Mouse (Mus musculus) CD4-positive, CD25-positive, alpha-beta regulatory T cell, adult 2 months (primary cell): Measurements from ENCODE around the gene Nme9.
A peak's percentile ranks its signal among the peaks of the same experiment; 100 is the strongest.

Source experiments
- DNase-seq: peaks from one replicate; pipeline ENCODE4 v3.0.0-alpha.2; 2012; ENCODE audit warnings: low read depth, low spot score

Nme9 gene

GRCm38 (mm10) chr9:99479181-99479711 is 28.0 kb downstream of the Nme9 start:
- DNase-seq: peak; percentile 53

DNA sequence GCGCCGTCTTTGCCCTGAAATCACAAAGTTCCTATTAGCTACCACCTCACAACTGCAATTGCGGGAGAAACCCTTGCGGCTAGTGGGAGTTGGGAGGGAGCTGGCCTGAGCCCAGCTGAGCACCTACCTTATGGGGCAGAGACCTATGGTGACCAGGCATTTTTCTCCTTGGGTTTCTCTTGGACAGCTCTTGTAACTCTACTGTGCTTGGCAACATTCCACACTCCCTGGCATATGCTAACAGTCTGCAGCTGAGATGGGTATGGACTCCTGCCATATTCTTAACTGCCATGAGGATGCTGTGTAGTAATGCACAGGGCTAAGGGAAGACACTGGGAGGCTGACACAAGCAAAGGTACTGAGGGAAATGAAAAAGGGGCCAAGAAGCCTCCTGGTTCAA is 29.5 kb downstream of the Nme9 start:
- no peak for DNase-seq

GRCm38 (mm10) chr9:99483191-99483590 is 31.9 kb downstream of the Nme9 start:
- no peak for DNase-seq

- no peak for DNase-seq
Measured at GRCm38 (mm10) chr9:99484632-99485031, 33.4 kb downstream of the Nme9 start.

DNA sequence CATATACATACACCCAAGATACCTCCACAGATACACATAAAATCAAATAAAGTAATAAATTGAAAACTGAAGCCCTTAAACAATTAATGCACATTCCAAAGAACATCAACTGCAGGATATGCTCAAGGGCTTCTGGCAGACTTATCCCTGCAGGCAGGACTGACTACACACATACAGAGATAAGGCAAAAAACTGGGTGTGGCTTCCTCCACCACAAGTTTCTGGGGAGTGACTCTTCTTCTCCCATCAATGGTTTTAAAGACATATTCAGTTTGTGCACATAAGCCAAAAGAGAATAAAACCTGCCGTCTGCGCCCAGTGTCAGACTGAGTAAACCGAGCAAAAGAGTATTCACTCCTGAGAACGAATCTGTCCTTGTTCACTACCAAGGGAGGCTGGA is 33.9 kb downstream of the Nme9 start:
- DNase-seq: no peak

DNA sequence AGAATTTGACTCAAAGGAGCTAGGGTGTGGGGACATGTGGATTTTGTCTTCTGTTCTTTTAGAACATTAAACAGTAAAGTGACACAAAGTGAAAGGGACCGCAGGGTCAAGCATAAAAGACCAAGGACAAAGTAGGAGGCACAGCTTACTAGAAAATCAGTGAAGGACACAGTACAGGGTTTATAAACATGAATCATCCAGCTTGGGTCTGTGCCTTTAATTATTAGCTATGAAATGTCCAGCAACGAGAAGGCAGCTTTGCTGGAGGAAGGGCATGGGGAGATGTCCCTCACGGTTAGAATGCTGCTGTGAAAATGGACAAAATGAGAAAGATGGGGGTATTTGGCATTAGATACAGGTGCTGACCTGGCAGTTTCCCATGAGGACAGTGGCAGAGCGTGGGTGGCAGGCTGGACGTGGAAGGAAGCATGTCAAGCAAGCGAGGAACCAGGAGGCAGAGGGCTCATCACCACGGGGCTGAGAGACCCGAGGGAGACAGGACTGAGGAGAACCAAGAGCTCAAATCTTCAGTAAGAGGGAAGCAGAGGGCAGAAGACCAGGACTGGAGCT is 35.9 kb downstream of the Nme9 start:
- no peak for DNase-seq

DNA sequence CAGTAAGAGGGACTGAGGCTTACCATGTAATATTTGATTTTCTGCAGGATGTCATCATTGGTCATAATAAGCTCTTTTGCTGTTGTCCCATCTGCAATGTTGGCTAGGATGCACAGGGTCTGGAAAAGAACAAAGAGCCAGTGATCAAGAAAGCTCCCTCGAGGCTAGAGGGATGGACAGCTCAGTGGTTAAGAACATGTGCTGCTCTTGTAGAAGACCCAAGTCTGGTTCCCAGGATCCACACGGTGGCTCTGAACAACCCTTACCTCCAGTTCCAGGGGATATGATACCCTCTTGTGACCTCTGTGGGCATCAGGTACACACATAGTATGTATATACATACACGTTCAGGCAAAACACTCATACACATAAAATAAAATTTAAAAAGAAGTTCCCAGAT is 36.6 kb downstream of the Nme9 start:
- no peak for DNase-seq

DNA sequence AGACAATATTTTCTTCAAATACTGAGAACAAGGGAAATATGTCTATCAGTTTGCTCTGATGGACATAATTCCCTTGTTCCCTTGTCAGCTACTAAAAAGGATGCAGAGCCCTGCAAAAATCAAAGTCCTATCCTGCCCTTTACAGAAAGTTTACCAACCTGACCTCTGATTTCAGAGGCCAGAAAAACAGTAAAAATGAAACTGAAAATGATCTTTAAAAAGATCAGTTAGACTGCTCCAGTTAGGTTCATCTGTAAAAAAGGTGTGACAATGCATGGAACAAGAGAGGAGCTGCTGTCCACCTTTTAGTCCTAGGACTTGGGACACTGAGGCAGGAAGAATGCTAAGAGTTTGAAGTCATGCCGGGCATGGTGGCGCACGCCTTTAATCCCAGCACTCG is 39.8 kb downstream of the Nme9 start:
- no peak for DNase-seq

GRCm38 (mm10) chr9:99492634-99493200 is 41.4 kb downstream of the Nme9 start:
- DNase-seq: no peak

DNA sequence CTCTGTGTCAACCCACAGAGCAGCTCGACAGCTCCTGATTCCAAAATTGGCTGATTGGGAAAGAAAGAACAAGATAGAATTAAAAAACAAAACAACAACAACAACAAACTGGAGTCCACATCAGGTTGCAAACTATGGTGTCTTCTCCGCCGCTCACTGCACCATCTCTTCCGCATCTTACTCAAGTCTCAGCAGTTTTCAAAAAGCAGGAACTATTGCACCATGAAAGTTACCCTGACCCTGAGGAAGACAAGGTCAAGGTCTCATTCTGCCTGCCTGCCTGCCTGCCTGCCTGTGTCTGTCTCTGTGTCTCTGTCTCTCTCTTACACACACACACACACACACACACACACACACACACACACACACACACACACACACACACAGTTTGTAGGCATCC is 48.1 kb downstream of the Nme9 start:
- DNase-seq: no peak

DNA sequence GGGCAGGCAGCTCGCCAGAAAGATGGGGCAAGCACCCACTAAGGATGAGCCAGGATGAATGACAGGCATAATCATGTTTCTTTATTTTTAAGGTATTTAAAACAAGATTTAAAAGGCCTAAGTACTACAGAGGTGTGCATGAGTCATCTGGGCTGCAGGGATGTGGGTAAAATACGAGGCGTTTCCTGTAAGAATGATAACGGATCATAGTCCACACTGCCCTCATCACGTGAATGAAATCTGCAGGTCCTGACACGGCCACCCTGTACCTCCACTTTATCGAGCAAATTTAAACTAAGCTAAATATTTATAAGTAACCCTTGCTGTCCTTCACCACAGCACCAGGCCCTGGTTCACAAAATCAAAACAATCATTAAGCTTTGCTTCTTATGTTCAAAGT is 54.6 kb downstream of the Nme9 start:
- DNase-seq: no peak
